Mouse (Mus musculus): ENCODE data around the gene Kansl3. TPM values are rescaled to one million over a fixed set of nuclear protein-coding genes. Genes with fewer than 3 reads are reported as not detected.
A peak's percentile ranks its signal among the peaks of the same experiment; 100 is the strongest.

Gene Kansl3
- 51.5 and 52.8 TPM in 2 replicates for polyA plus RNA-seq (2016; fragmentation: Nextera tagmentation; extraction: Ambion mirVana)

- no peaks in the 10 kb centered on the region for H3K27me3 ChIP-seq
- H3K36me3 ChIP-seq = peaks cover 27% of the 10 kb centered on the region
- peak within 1 kb of the TSS; percentile 78 for H3K4me2 ChIP-seq
- peak within 1 kb of the TSS; percentile 80 for H3K27ac ChIP-seq
- H3K4me3 ChIP-seq (replicated peaks) = peak within 1 kb of the TSS; percentile 93
- 4% methylated on average over 61 of the region's 61 CpGs for WGBS
- 0 out of 2 replicates have a peak, but pooled peaks cover 3% of the 10 kb centered on the region for H3K9me3 ChIP-seq
- H3K9ac ChIP-seq (replicated peaks) = peak within 1 kb of the TSS; percentile 96
- H3K4me1 ChIP-seq (replicated peaks) = peaks cover 10% of the 10 kb centered on the region
- ATAC-seq (ENCODE audit: insufficient number of reproducible peaks, insufficient read depth, low FRiP score, low TSS enrichment, low read depth) = peak; percentile 77; the same call in 1 of the 2 replicates
These were observed at the start of gene Kansl3 for GRCm38 (mm10) chr1:36368969-36369645. Kansl3 (minus strand) TSS chr1:36369181.

GRCm38 (mm10) chr1:36404531-36404930, 35.5 kb upstream of the Kansl3 start:
- H3K9ac ChIP-seq (replicated peaks) = no peak overlapping the region

GRCm38 (mm10) chr1:36401509-36401908, 32.5 kb upstream of the Kansl3 start:
- Histone ChIP-seq H3K27ac (no peak overlapping the region), H3K9ac (replicated peaks) (no peak overlapping the region), H3K4me1 (replicated peaks) (no peaks in the 10 kb centered on the region), H3K4me2 (no peak overlapping the region), H3K9me3 (no peaks in the 10 kb centered on the region), H3K36me3 (no peaks in the 10 kb centered on the region), H3K4me3 (replicated peaks) (no peak overlapping the region), H3K27me3 (no peaks in the 10 kb centered on the region)
- no peak for ATAC-seq (ENCODE audit: insufficient number of reproducible peaks, insufficient read depth, low FRiP score, low TSS enrichment, low read depth)
- 73% methylated on average over 4 of the region's 4 CpGs for WGBS

More at GRCm38 (mm10) chr1:36404531-36404930, 35.5 kb upstream of the Kansl3 start:
- WGBS = 82% methylated on average over 6 of the region's 6 CpGs
- Histone ChIP-seq H3K4me3 (replicated peaks) (no peak overlapping the region), H3K27me3 (no peaks in the 10 kb centered on the region), H3K4me2 (no peak overlapping the region), H3K27ac (no peak overlapping the region), H3K9me3 (no peaks in the 10 kb centered on the region), H3K36me3 (no peaks in the 10 kb centered on the region), H3K4me1 (replicated peaks) (no peaks in the 10 kb centered on the region)
- no peak for ATAC-seq (ENCODE audit: insufficient number of reproducible peaks, insufficient read depth, low FRiP score, low TSS enrichment, low read depth)

- Histone ChIP-seq H3K4me1 (replicated peaks) (no peaks in the 10 kb centered on the region), H3K9ac (replicated peaks) (no peak overlapping the region), H3K27me3 (no peaks in the 10 kb centered on the region), H3K36me3 (no peaks in the 10 kb centered on the region), H3K4me3 (replicated peaks) (no peak overlapping the region), H3K9me3 (no peaks in the 10 kb centered on the region), H3K4me2 (no peak overlapping the region), H3K27ac (no peak overlapping the region)
- 37% methylated on average over 6 of the region's 6 CpGs for WGBS
- no peak for ATAC-seq (ENCODE audit: insufficient number of reproducible peaks, insufficient read depth, low FRiP score, low TSS enrichment, low read depth)
These were observed 28.1 kb upstream of the Kansl3 start for GRCm38 (mm10) chr1:36397041-36397440.

GRCm38 (mm10) chr1:36379582-36379981, 10.6 kb upstream of the Kansl3 start:
- no peak overlapping the region for H3K27ac ChIP-seq
- H3K36me3 ChIP-seq = no peaks in the 10 kb centered on the region
- 78% methylated on average over 4 of the region's 4 CpGs for WGBS
- H3K27me3 ChIP-seq = no peaks in the 10 kb centered on the region
- no peak for ATAC-seq (ENCODE audit: insufficient number of reproducible peaks, insufficient read depth, low FRiP score, low TSS enrichment, low read depth)
- H3K9me3 ChIP-seq = no peaks in the 10 kb centered on the region
- H3K4me3 ChIP-seq (replicated peaks) = no peak overlapping the region
- H3K4me2 ChIP-seq = no peak overlapping the region
- H3K9ac ChIP-seq (replicated peaks) = no peak overlapping the region
- no peaks in the 10 kb centered on the region for H3K4me1 ChIP-seq (replicated peaks)

GRCm38 (mm10) chr1:36378880-36379279, 9.9 kb upstream of the Kansl3 start:
- Histone ChIP-seq H3K9ac (replicated peaks) (no peak overlapping the region), H3K4me3 (replicated peaks) (no peak overlapping the region), H3K27ac (no peak overlapping the region), H3K27me3 (no peaks in the 10 kb centered on the region), H3K4me1 (replicated peaks) (no peaks in the 10 kb centered on the region), H3K9me3 (no peaks in the 10 kb centered on the region), H3K4me2 (no peak overlapping the region), H3K36me3 (no peaks in the 10 kb centered on the region)
- WGBS = 79% methylated on average over 6 of the region's 6 CpGs
- no peak for ATAC-seq (ENCODE audit: insufficient number of reproducible peaks, insufficient read depth, low FRiP score, low TSS enrichment, low read depth)

GRCm38 (mm10) chr1:36371934-36372845, 3.2 kb upstream of the Kansl3 start, which contains the start of gene Fer1l5:
Fer1l5 (plus strand) TSS chr1:36372291.
- H3K27me3 ChIP-seq = no peaks in the 10 kb centered on the region
- no peak within 1 kb of the TSS for H3K4me2 ChIP-seq
- no peak within 1 kb of the TSS for H3K4me3 ChIP-seq (replicated peaks)
- 0 out of 2 replicates have a peak, but pooled peaks cover 4% of the 10 kb centered on the region for H3K36me3 ChIP-seq
- peaks cover 10% of the 10 kb centered on the region for H3K4me1 ChIP-seq (replicated peaks)
- WGBS = 83% methylated on average over 10 of the region's 10 CpGs
- H3K27ac ChIP-seq = no peak within 1 kb of the TSS
- 0 out of 2 replicates have a peak, but pooled peaks cover 3% of the 10 kb centered on the region for H3K9me3 ChIP-seq
- ATAC-seq (ENCODE audit: insufficient number of reproducible peaks, insufficient read depth, low FRiP score, low TSS enrichment, low read depth) = no peak
- H3K9ac ChIP-seq (replicated peaks) = no peak within 1 kb of the TSS

GRCm38 (mm10) chr1:36370918-36371317, 1.9 kb upstream of the Kansl3 start:
- 85% methylated on average over 6 of the region's 6 CpGs for WGBS
- H3K9ac ChIP-seq (replicated peaks) = no peak overlapping the region
- H3K4me1 ChIP-seq (replicated peaks) = peaks cover 10% of the 10 kb centered on the region
- H3K27me3 ChIP-seq = no peaks in the 10 kb centered on the region
- no peak for ATAC-seq (ENCODE audit: insufficient number of reproducible peaks, insufficient read depth, low FRiP score, low TSS enrichment, low read depth)
- H3K36me3 ChIP-seq = peaks cover 11% of the 10 kb centered on the region
- H3K4me2 ChIP-seq = no peak overlapping the region
- no peak overlapping the region for H3K4me3 ChIP-seq (replicated peaks)
- no peak overlapping the region for H3K27ac ChIP-seq
- 0 out of 2 replicates have a peak, but pooled peaks cover 3% of the 10 kb centered on the region for H3K9me3 ChIP-seq

- H3K36me3 ChIP-seq = peaks cover 35% of the 10 kb centered on the region
- 0 out of 2 replicates have a peak, but pooled peaks cover 3% of the 10 kb centered on the region for H3K9me3 ChIP-seq
- 5% methylated on average over 46 of the region's 55 CpGs for WGBS
- peaks cover 10% of the 10 kb centered on the region for H3K4me1 ChIP-seq (replicated peaks)
- no peaks in the 10 kb centered on the region for H3K27me3 ChIP-seq
- ATAC-seq (ENCODE audit: insufficient number of reproducible peaks, insufficient read depth, low FRiP score, low TSS enrichment, low read depth) = peak; percentile 73
- H3K4me3 ChIP-seq (replicated peaks) = peak overlapping the region; percentile 93
- peak overlapping the region; percentile 78 for H3K4me2 ChIP-seq
- peak overlapping the region; percentile 96 for H3K9ac ChIP-seq (replicated peaks)
- H3K27ac ChIP-seq = peak overlapping the region; percentile 80
These were observed 641 bp downstream of the Kansl3 start for GRCm38 (mm10) chr1:36368112-36368968.

- H3K9me3 ChIP-seq = 0 out of 2 replicates have a peak, but pooled peaks cover 3% of the 10 kb centered on the region
- H3K4me3 ChIP-seq (replicated peaks) = peak overlapping the region; percentile 93
- H3K4me2 ChIP-seq = peak overlapping the region; percentile 78
- ATAC-seq (ENCODE audit: insufficient number of reproducible peaks, insufficient read depth, low FRiP score, low TSS enrichment, low read depth) = no peak
- 68% methylated on average over 12 of the region's 12 CpGs for WGBS
- no peaks in the 10 kb centered on the region for H3K27me3 ChIP-seq
- H3K36me3 ChIP-seq = peaks cover 41% of the 10 kb centered on the region
- peaks cover 10% of the 10 kb centered on the region for H3K4me1 ChIP-seq (replicated peaks)
- H3K9ac ChIP-seq (replicated peaks) = peak overlapping the region; percentile 96; the same call in 1 of the 2 replicates
- no peak overlapping the region for H3K27ac ChIP-seq
These were observed 1.3 kb downstream of the Kansl3 start for GRCm38 (mm10) chr1:36367698-36368097.
